Mouse (Mus musculus): ENCODE measurements at regions not wholly inside any gene's neighbourhood (a gene's known extent, or its start where the extent isn't known, plus 50 kb on each side); places are given as distances from the start of the nearest gene placed in this dataset.

DNA sequence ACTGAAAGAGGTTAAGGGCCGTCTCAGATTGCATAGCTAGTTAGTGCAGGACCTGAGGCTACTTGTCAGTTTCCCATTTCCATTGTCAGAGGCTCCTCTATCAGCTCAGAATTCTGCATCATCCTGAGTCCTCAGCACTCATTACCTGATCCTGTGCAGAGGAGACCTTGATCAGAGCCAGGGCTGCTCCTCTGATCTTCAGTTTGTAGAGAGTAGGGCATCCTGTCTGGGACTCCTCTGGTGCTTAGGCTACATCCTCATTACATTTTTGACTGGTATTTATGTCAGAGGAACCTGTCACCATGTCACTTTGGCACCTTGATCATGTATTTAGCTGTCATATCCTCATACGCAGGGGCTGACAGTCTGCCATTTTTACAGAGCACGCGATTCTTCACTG, 658.0 kb upstream of the Fam160b2 start:
- ATAC-seq (ENCODE audit: extremely low read depth, insufficient number of reproducible peaks, low FRiP score, low TSS enrichment), result no peak
- no peak overlapping the region for H3K4me3 ChIP-seq
- H3K4me1 ChIP-seq, result no peaks in the 10 kb centered on the region
- H3K9me3 ChIP-seq, result no peaks in the 10 kb centered on the region
- no peak overlapping the region for H3K27ac ChIP-seq (replicated peaks)
- H3K9ac ChIP-seq, result no peak overlapping the region
- WGBS, result 80% methylated on average over 4 of the region's 4 CpGs
- H3K27me3 ChIP-seq (replicated peaks), result no peaks in the 10 kb centered on the region
- H3K36me3 ChIP-seq, result no peaks in the 10 kb centered on the region
- H3K4me2 ChIP-seq, result no peak overlapping the region

DNA sequence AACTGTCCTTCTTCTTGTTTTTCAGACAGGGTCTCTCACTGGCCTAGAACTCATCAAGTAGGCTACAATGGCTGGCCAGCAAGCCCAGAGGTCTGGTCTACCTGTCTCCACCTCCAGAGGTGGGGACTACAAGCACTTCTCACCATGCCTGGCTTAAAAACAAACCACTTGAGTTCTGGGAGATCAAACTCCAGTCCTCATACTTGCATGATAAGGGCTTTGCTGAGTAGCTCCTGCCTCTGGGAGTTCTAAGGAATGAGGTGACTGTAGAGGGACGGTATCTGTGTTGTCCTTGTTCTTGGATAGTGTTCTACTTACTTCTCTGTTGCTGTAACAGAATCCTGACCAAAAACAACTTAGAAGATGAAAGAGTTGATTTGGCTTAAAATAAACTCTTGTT, 654.6 kb upstream of the Fam160b2 start:
- H3K9ac ChIP-seq, result no peak overlapping the region
- H3K4me1 ChIP-seq, result 0 out of 2 replicates have a peak, but pooled peaks cover 4% of the 10 kb centered on the region
- ATAC-seq (ENCODE audit: extremely low read depth, insufficient number of reproducible peaks, low FRiP score, low TSS enrichment), result no peak
- WGBS, result 23% methylated on average over 1 of the region's 1 CpGs
- no peak overlapping the region for H3K4me3 ChIP-seq
- H3K9me3 ChIP-seq, result no peaks in the 10 kb centered on the region
- no peaks in the 10 kb centered on the region for H3K36me3 ChIP-seq
- no peak overlapping the region for H3K4me2 ChIP-seq
- H3K27me3 ChIP-seq (replicated peaks), result no peaks in the 10 kb centered on the region
- H3K27ac ChIP-seq (replicated peaks), result no peak overlapping the region

DNA sequence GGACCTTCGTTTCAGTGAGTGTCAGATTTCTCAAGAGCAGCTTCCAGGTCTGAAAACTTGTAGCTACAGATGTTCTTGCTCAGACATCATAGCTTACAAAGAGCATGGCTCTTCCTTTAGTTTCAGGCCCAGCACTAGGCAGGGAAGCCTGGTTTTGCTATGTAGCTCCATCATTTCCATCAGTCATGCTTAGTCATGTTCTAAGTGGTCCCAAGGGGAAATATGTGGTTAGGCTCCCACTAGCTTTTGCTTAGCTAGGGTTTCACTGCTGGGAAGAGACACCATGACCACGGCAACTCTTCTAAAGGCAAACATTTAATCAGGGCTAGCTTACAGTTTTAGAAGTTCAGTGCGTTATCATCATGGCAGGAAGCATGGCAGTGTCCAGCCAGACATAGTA, 652.5 kb upstream of the Fam160b2 start:
- 72% methylated on average over 3 of the region's 3 CpGs for WGBS
- Histone ChIP-seq H3K27ac (replicated peaks) (no peak overlapping the region), H3K27me3 (replicated peaks) (no peaks in the 10 kb centered on the region), H3K4me2 (no peak overlapping the region), H3K9ac (no peak overlapping the region), H3K9me3 (no peaks in the 10 kb centered on the region), H3K4me3 (no peak overlapping the region), H3K4me1 (0 out of 2 replicates have a peak, but pooled peaks cover 4% of the 10 kb centered on the region), H3K36me3 (no peaks in the 10 kb centered on the region)
- ATAC-seq (ENCODE audit: extremely low read depth, insufficient number of reproducible peaks, low FRiP score, low TSS enrichment), result no peak

DNA sequence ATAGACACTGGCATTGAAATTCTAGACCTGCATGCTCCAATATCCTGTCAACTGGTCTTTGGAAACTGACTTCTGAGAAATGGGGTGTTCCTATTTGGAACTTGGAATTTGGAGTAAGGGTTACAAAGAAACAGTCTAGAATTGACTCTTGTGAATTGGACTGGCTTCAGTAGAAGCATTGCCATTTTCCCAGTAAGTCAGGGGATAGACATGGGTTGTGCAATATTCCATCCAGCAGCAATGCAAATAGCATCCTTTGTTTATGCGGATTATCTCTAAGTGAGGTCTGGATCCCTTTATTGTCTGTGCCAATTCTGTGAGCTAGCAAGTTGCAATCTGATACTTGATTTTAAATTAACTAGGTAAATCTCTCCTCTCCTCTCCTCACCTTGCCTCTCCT, 651.5 kb upstream of the Fam160b2 start:
- Histone ChIP-seq H3K27me3 (replicated peaks) (no peaks in the 10 kb centered on the region), H3K4me2 (no peak overlapping the region), H3K36me3 (no peaks in the 10 kb centered on the region), H3K9me3 (no peaks in the 10 kb centered on the region), H3K4me3 (no peak overlapping the region), H3K27ac (replicated peaks) (no peak overlapping the region), H3K9ac (no peak overlapping the region), H3K4me1 (0 out of 2 replicates have a peak, but pooled peaks cover 4% of the 10 kb centered on the region)
- WGBS, result 96% methylated on average over 1 of the region's 1 CpGs
- ATAC-seq (ENCODE audit: extremely low read depth, insufficient number of reproducible peaks, low FRiP score, low TSS enrichment), result no peak

- Histone ChIP-seq H3K9ac (no peak overlapping the region), H3K36me3 (no peaks in the 10 kb centered on the region), H3K4me1 (0 out of 2 replicates have a peak, but pooled peaks cover 4% of the 10 kb centered on the region), H3K9me3 (no peaks in the 10 kb centered on the region), H3K27ac (replicated peaks) (no peak overlapping the region), H3K4me2 (no peak overlapping the region), H3K4me3 (no peak overlapping the region), H3K27me3 (replicated peaks) (no peaks in the 10 kb centered on the region)
- 33% methylated on average over 7 of the region's 7 CpGs for WGBS
- ATAC-seq (ENCODE audit: extremely low read depth, insufficient number of reproducible peaks, low FRiP score, low TSS enrichment), result no peak
Measured at GRCm38 (mm10) chr14:71249387-71249965, 649.8 kb upstream of the Fam160b2 start.

- no peak for ATAC-seq (ENCODE audit: extremely low read depth, insufficient number of reproducible peaks, low FRiP score, low TSS enrichment)
- no peak overlapping the region for H3K4me3 ChIP-seq
Measured at GRCm38 (mm10) chr14:71248534-71248933, 648.9 kb upstream of the Fam160b2 start.

GRCm38 (mm10) chr14:71241655-71242390, 642.2 kb upstream of the Fam160b2 start:
- no peaks in the 10 kb centered on the region for H3K4me1 ChIP-seq
- WGBS, result 62% methylated on average over 10 of the region's 10 CpGs
- H3K9ac ChIP-seq, result no peak overlapping the region
- H3K36me3 ChIP-seq, result no peaks in the 10 kb centered on the region
- no peak for ATAC-seq (ENCODE audit: extremely low read depth, insufficient number of reproducible peaks, low FRiP score, low TSS enrichment)
- no peak overlapping the region for H3K27ac ChIP-seq (replicated peaks)
- H3K4me3 ChIP-seq, result no peak overlapping the region
- H3K27me3 ChIP-seq (replicated peaks), result no peaks in the 10 kb centered on the region
- no peaks in the 10 kb centered on the region for H3K9me3 ChIP-seq
- no peak overlapping the region for H3K4me2 ChIP-seq

More at GRCm38 (mm10) chr14:71248534-71248933, 648.9 kb upstream of the Fam160b2 start:
- H3K27me3 ChIP-seq (replicated peaks), result no peaks in the 10 kb centered on the region
- 0 out of 2 replicates have a peak, but pooled peaks cover 4% of the 10 kb centered on the region for H3K4me1 ChIP-seq
- H3K4me2 ChIP-seq, result no peak overlapping the region
- H3K9me3 ChIP-seq, result no peaks in the 10 kb centered on the region
- 83% methylated on average over 2 of the region's 2 CpGs for WGBS
- no peaks in the 10 kb centered on the region for H3K36me3 ChIP-seq
- no peak overlapping the region for H3K9ac ChIP-seq
- no peak overlapping the region for H3K27ac ChIP-seq (replicated peaks)

GRCm38 (mm10) chr14:71236192-71236591, 636.6 kb upstream of the Fam160b2 start:
- WGBS, result 82% methylated on average over 6 of the region's 6 CpGs
- no peaks in the 10 kb centered on the region for H3K27me3 ChIP-seq (replicated peaks)
- no peak for ATAC-seq (ENCODE audit: extremely low read depth, insufficient number of reproducible peaks, low FRiP score, low TSS enrichment)
- H3K9me3 ChIP-seq, result no peaks in the 10 kb centered on the region
- no peak overlapping the region for H3K4me2 ChIP-seq
- no peak overlapping the region for H3K4me3 ChIP-seq
- H3K9ac ChIP-seq, result no peak overlapping the region
- no peak overlapping the region for H3K27ac ChIP-seq (replicated peaks)
- no peaks in the 10 kb centered on the region for H3K4me1 ChIP-seq
- H3K36me3 ChIP-seq, result no peaks in the 10 kb centered on the region

- no peak for ATAC-seq (ENCODE audit: extremely low read depth, insufficient number of reproducible peaks, low FRiP score, low TSS enrichment)
- H3K9ac ChIP-seq, result no peak overlapping the region
Measured at GRCm38 (mm10) chr14:71234900-71235299, 635.3 kb upstream of the Fam160b2 start.

GRCm38 (mm10) chr14:71234276-71234675, 634.6 kb upstream of the Fam160b2 start:
- Histone ChIP-seq H3K4me3 (no peak overlapping the region), H3K9me3 (no peaks in the 10 kb centered on the region), H3K4me1 (0 out of 2 replicates have a peak, but pooled peaks cover 3% of the 10 kb centered on the region), H3K27ac (replicated peaks) (no peak overlapping the region), H3K4me2 (no peak overlapping the region), H3K27me3 (replicated peaks) (no peaks in the 10 kb centered on the region), H3K36me3 (no peaks in the 10 kb centered on the region), H3K9ac (no peak overlapping the region)
- no peak for ATAC-seq (ENCODE audit: extremely low read depth, insufficient number of reproducible peaks, low FRiP score, low TSS enrichment)
- 58% methylated on average over 2 of the region's 2 CpGs for WGBS

More at GRCm38 (mm10) chr14:71234900-71235299, 635.3 kb upstream of the Fam160b2 start:
- 0 out of 2 replicates have a peak, but pooled peaks cover 3% of the 10 kb centered on the region for H3K4me1 ChIP-seq
- no peaks in the 10 kb centered on the region for H3K36me3 ChIP-seq
- no peak overlapping the region for H3K4me2 ChIP-seq
- H3K27ac ChIP-seq (replicated peaks), result no peak overlapping the region
- WGBS, result 81% methylated on average over 2 of the region's 2 CpGs
- H3K4me3 ChIP-seq, result no peak overlapping the region
- no peaks in the 10 kb centered on the region for H3K27me3 ChIP-seq (replicated peaks)
- H3K9me3 ChIP-seq, result no peaks in the 10 kb centered on the region

- WGBS, result 65% methylated on average over 4 of the region's 4 CpGs
- H3K9me3 ChIP-seq, result no peaks in the 10 kb centered on the region
- no peak overlapping the region for H3K4me2 ChIP-seq
- no peak overlapping the region for H3K9ac ChIP-seq
- ATAC-seq (ENCODE audit: extremely low read depth, insufficient number of reproducible peaks, low FRiP score, low TSS enrichment), result no peak
- H3K27me3 ChIP-seq (replicated peaks), result no peaks in the 10 kb centered on the region
- no peak overlapping the region for H3K4me3 ChIP-seq
- H3K36me3 ChIP-seq, result no peaks in the 10 kb centered on the region
- no peak overlapping the region for H3K27ac ChIP-seq (replicated peaks)
- H3K4me1 ChIP-seq, result 0 out of 2 replicates have a peak, but pooled peaks cover 3% of the 10 kb centered on the region
Measured at GRCm38 (mm10) chr14:71231223-71231815, 631.7 kb upstream of the Fam160b2 start.
